Mouse (Mus musculus) heart, postnatal 0 days (tissue): Measurements from ENCODE around the gene Rbm6.

Experiments used
- CTCF ChIP-seq: IDR thresholded peaks from 2 replicates; pipeline ENCODE4 v1.5.1; 2016; ENCODE audit warnings: antibody characterized with exemption, control low read depth, low read depth
- EP300 ChIP-seq: IDR thresholded peaks from 2 replicates; pipeline ENCODE4 v1.6.1; 2016; ENCODE audit warnings: antibody characterized with exemption, low read depth

- no peak for TF ChIP-seq CTCF
- TF ChIP-seq EP300 = no peak
These were observed 143.3 kb downstream of the Rbm6 start for GRCm38 (mm10) chr9:107729709-107730108.
